Mouse (Mus musculus) embryonic facial prominence, embryonic 13.5 days (tissue): ENCODE results near the gene Gm49403. TPM values are rescaled to one million over a fixed set of nuclear protein-coding genes. Genes with fewer than 3 reads are reported as not detected.
A peak's percentile ranks its signal among the peaks of the same experiment; 100 is the strongest.
"Not testable (repeated sequence)": the region's sequence is repeated elsewhere in the genome, so short reads cannot be mapped to it uniquely, and the experiment has no call there.

ENCODE experiments used
- ATAC-seq: fragments of 200-750 bp; cut with Nextera tagmentation; 2 replicates; pipeline ENCODE4 v1.8.0; 2017; ENCODE audit warnings: low read depth; ENCODE audit not compliant: insufficient number of reproducible peaks, insufficient read depth, low FRiP score, low TSS enrichment
- H3K27ac ChIP-seq: fragments of 300-500 bp; sonication (generic); 2 replicates; pipeline ENCODE4 v1.5.1; 2015; ENCODE audit warnings: moderate library complexity, mild to moderate bottlenecking, inconsistent platforms
- H3K27me3 ChIP-seq: fragments of 300-500 bp; sonication (generic); 2 replicates; pipeline ENCODE4 v1.6.1; 2015; ENCODE audit warnings: mild to moderate bottlenecking, inconsistent platforms
- H3K36me3 ChIP-seq: fragments of 300-500 bp; sonication (generic); 2 replicates; pipeline ENCODE4 v1.6.1; 2015; ENCODE audit warnings: mild to moderate bottlenecking, inconsistent platforms
- H3K4me1 ChIP-seq: fragments of 300-500 bp; sonication (generic); 2 replicates; pipeline ENCODE4 v1.6.1; 2015; ENCODE audit warnings: inconsistent platforms
- H3K4me2 ChIP-seq: fragments of 300-500 bp; sonication (generic); 2 replicates; pipeline ENCODE4 v1.6.1; 2015; ENCODE audit warnings: moderate library complexity, mild to moderate bottlenecking, inconsistent platforms
- H3K4me3 ChIP-seq: fragments of 300-500 bp; sonication (generic); 2 replicates; pipeline ENCODE4 v1.5.1; 2015; ENCODE audit warnings: mild to moderate bottlenecking, inconsistent platforms
- H3K9ac ChIP-seq: fragments of 300-500 bp; sonication (generic); 2 replicates; pipeline ENCODE4 v1.6.1; 2015; ENCODE audit warnings: mild to moderate bottlenecking, inconsistent platforms
- H3K9me3 ChIP-seq: fragments of 300-500 bp; sonication (generic); 2 replicates; pipeline ENCODE4 v1.6.1; 2016; ENCODE audit warnings: inconsistent platforms
- WGBS: fragments of 180-500 bp; shearing (Covaris S2); methylation state at CpG from one replicate; pipeline ENCODE4 v1.1.7; 2015; ENCODE audit warnings: mixed read lengths; 5-methylcytosine and 5-hydroxymethylcytosine counted together
- polyA plus RNA-seq: library from polyadenylated mRNA; unstranded; fragments of >200 nt; fragmentation: Nextera tagmentation; extraction: Ambion mirVana; gene quantifications from 2 replicates; pipeline ENCODE4 v1.2.1, GENCODE M21; 2015

Gm49403 gene
- polyA plus RNA-seq, 1 experiment from 2014 or later = not detected

- no peak overlapping the region for H3K9ac ChIP-seq
- H3K9me3 ChIP-seq = no peaks in the 10 kb centered on the region
- H3K4me3 ChIP-seq = no peak overlapping the region
- no peak for ATAC-seq
- 92% methylated on average over 7 of the region's 7 CpGs for WGBS
- no peak overlapping the region for H3K27ac ChIP-seq
- H3K36me3 ChIP-seq = peaks cover 55% of the 10 kb centered on the region
- H3K4me1 ChIP-seq = peaks cover 19% of the 10 kb centered on the region
- no peaks in the 10 kb centered on the region for H3K27me3 ChIP-seq
- H3K4me2 ChIP-seq = no peak overlapping the region
These were observed 8.7 kb upstream of the Gm49403 start for GRCm38 (mm10) chr19:8875031-8875430.

- H3K27ac ChIP-seq = peak within 1 kb of the TSS; percentile 83
- H3K9me3 ChIP-seq = no peaks in the 10 kb centered on the region
- under 1% methylated on average over 42 of the region's 42 CpGs for WGBS
- H3K4me2 ChIP-seq = peak within 1 kb of the TSS; percentile 87
- H3K4me1 ChIP-seq = peaks cover 9% of the 10 kb centered on the region
- peak within 1 kb of the TSS; percentile 86 for H3K4me3 ChIP-seq
- peaks cover 30% of the 10 kb centered on the region for H3K36me3 ChIP-seq
- peak within 1 kb of the TSS; percentile 93 for H3K9ac ChIP-seq
- no peaks in the 10 kb centered on the region for H3K27me3 ChIP-seq
- ATAC-seq = peak; percentile 91
These were observed 3.3 kb upstream of the Gm49403 start, which contains the start of gene Uqcc3 for GRCm38 (mm10) chr19:8880311-8881033. TSS of gene Uqcc3 (minus strand) at chr19:8880923.

GRCm38 (mm10) chr19:8881034-8881392, 2.7 kb upstream of the Gm49403 start:
- Histone ChIP-seq H3K27me3 (no peaks in the 10 kb centered on the region), H3K36me3 (peaks cover 25% of the 10 kb centered on the region), H3K4me3 (peak overlapping the region; percentile 86), H3K27ac (no peak overlapping the region), H3K4me1 (peaks cover 9% of the 10 kb centered on the region), H3K9ac (peak overlapping the region; percentile 93), H3K9me3 (no peaks in the 10 kb centered on the region), H3K4me2 (peak overlapping the region; percentile 87)
- no peak for ATAC-seq
- 20% methylated on average over 3 of the region's 3 CpGs for WGBS

GRCm38 (mm10) chr19:8886916-8887584, 3.3 kb downstream of the Gm49403 start:
- H3K9ac ChIP-seq = peak overlapping the region; percentile 93; the same call in 1 of the 2 replicates
- ATAC-seq = no peak
- H3K9me3 ChIP-seq = no peaks in the 10 kb centered on the region
- peak overlapping the region; percentile 91 for H3K27ac ChIP-seq
- H3K27me3 ChIP-seq = no peaks in the 10 kb centered on the region
- peak overlapping the region; percentile 67 for H3K4me2 ChIP-seq
- peaks cover 16% of the 10 kb centered on the region for H3K36me3 ChIP-seq
- WGBS = 45% methylated on average over 1 of the region's 1 CpGs
- H3K4me3 ChIP-seq = peak overlapping the region; percentile 71
- H3K4me1 ChIP-seq = peaks cover 17% of the 10 kb centered on the region

GRCm38 (mm10) chr19:8887585-8888463, 4.1 kb downstream of the Gm49403 start:
- ATAC-seq = no peak
- WGBS = 14% methylated on average over 19 of the region's 19 CpGs

GRCm38 (mm10) chr19:8888511-8889385, 5.0 kb downstream of the Gm49403 start, which contains the start of the genes 1810009A15Rik and Gm49416:
TSS of gene 1810009A15Rik (plus strand) at chr19:8888853.
TSS of gene Gm49416 (plus strand) at chr19:8888926.
- H3K4me2 ChIP-seq = peak within 1 kb of the TSS; percentile 67
- H3K36me3 ChIP-seq = peaks cover 16% of the 10 kb centered on the region
- H3K9ac ChIP-seq = peak within 1 kb of the TSS; percentile 93
- H3K4me3 ChIP-seq = peak within 1 kb of the TSS; percentile 71
- peaks cover 22% of the 10 kb centered on the region for H3K4me1 ChIP-seq
- WGBS = under 1% methylated on average over 58 of the region's 58 CpGs
- peak; percentile 92 for ATAC-seq
- H3K27me3 ChIP-seq = no peaks in the 10 kb centered on the region
- peak within 1 kb of the TSS; percentile 91 for H3K27ac ChIP-seq
- no peaks in the 10 kb centered on the region for H3K9me3 ChIP-seq

More at GRCm38 (mm10) chr19:8887585-8888463, 4.1 kb downstream of the Gm49403 start:
- H3K27me3 ChIP-seq = no peaks in the 10 kb centered on the region
- peak overlapping the region; percentile 93 for H3K9ac ChIP-seq
- H3K4me3 ChIP-seq = peak overlapping the region; percentile 71
- H3K27ac ChIP-seq = peak overlapping the region; percentile 91
- peaks cover 16% of the 10 kb centered on the region for H3K36me3 ChIP-seq
- peaks cover 17% of the 10 kb centered on the region for H3K4me1 ChIP-seq
- H3K9me3 ChIP-seq = no peaks in the 10 kb centered on the region
- H3K4me2 ChIP-seq = peak overlapping the region; percentile 67

- Histone ChIP-seq H3K27ac (peak within 1 kb of the TSS; percentile 84), H3K9ac (peak within 1 kb of the TSS; percentile 95), H3K9me3 (no peaks in the 10 kb centered on the region), H3K36me3 (peaks cover 43% of the 10 kb centered on the region), H3K4me1 (peaks cover 37% of the 10 kb centered on the region), H3K4me2 (peak within 1 kb of the TSS; percentile 82), H3K27me3 (no peaks in the 10 kb centered on the region), H3K4me3 (peak within 1 kb of the TSS; percentile 84)
- 3% methylated on average over 54 of the region's 54 CpGs for WGBS
- peak; percentile 60 for ATAC-seq
These were observed 9.4 kb downstream of the Gm49403 start, which contains the start of gene Ints5 for GRCm38 (mm10) chr19:8892829-8893766. TSS of gene Ints5 (plus strand) at chr19:8893005.

- WGBS = 89% methylated on average over 9 of the region's 9 CpGs
- H3K9ac ChIP-seq = no peak overlapping the region
- no peak overlapping the region for H3K4me2 ChIP-seq
- no peak overlapping the region for H3K4me3 ChIP-seq
- no peak for ATAC-seq
- no peak overlapping the region for H3K27ac ChIP-seq
- peaks cover 39% of the 10 kb centered on the region for H3K4me1 ChIP-seq
- H3K36me3 ChIP-seq = peaks cover 40% of the 10 kb centered on the region
- H3K9me3 ChIP-seq = no peaks in the 10 kb centered on the region
- H3K27me3 ChIP-seq = no peaks in the 10 kb centered on the region
These were observed 11.7 kb downstream of the Gm49403 start for GRCm38 (mm10) chr19:8895397-8895960.

- not testable (repeated sequence) for ATAC-seq, H3K4me2 ChIP-seq, H3K27me3 ChIP-seq, H3K9me3 ChIP-seq, H3K27ac ChIP-seq
- Histone ChIP-seq H3K36me3 (peaks cover 34% of the 10 kb centered on the region), H3K9ac (peak overlapping the region; percentile 74), H3K4me1 (peaks cover 39% of the 10 kb centered on the region), H3K4me3 (0 out of 2 replicates have a peak overlapping the region, but pooled peaks have one; percentile 93)
- 91% methylated on average over 5 of the region's 5 CpGs for WGBS
These were observed 12.5 kb downstream of the Gm49403 start for GRCm38 (mm10) chr19:8896231-8896630.
